Mouse (Mus musculus) forebrain, embryonic 15.5 days (tissue): ENCODE results near the gene Sdf2. TPM values are rescaled to one million over a fixed set of nuclear protein-coding genes. Genes with fewer than 3 reads are reported as not detected.

Source experiments
- ATAC-seq: fragments of 200-750 bp; cut with Nextera tagmentation; replicated peaks from 2 replicates; pipeline ENCODE4 v1.8.0; 2017; ENCODE audit warnings: mild to moderate bottlenecking, moderate TSS enrichment, moderate library complexity
- H3K27ac ChIP-seq: fragments of 300-500 bp; sonication (generic); replicated peaks from 2 replicates; pipeline ENCODE4 v1.5.1; 2015; ENCODE audit warnings: mild to moderate bottlenecking, inconsistent platforms
- H3K27me3 ChIP-seq: fragments of 300-500 bp; sonication (generic); 2 replicates; pipeline ENCODE4 v1.6.1; 2015; ENCODE audit warnings: inconsistent platforms
- H3K36me3 ChIP-seq: fragments of 300-500 bp; sonication (generic); 2 replicates; pipeline ENCODE4 v1.6.1; 2015; ENCODE audit warnings: mild to moderate bottlenecking, inconsistent platforms
- H3K4me1 ChIP-seq: fragments of 300-500 bp; sonication (generic); 2 replicates; pipeline ENCODE4 v1.6.1; 2015; ENCODE audit warnings: inconsistent platforms
- H3K4me2 ChIP-seq: fragments of 300-500 bp; sonication (generic); replicated peaks from 2 replicates; pipeline ENCODE4 v1.6.1; 2015; ENCODE audit warnings: mild to moderate bottlenecking, inconsistent platforms
- H3K4me3 ChIP-seq: fragments of 300-500 bp; sonication (generic); 2 replicates; pipeline ENCODE4 v1.5.1; 2015; ENCODE audit warnings: mild to moderate bottlenecking, inconsistent platforms
- H3K9ac ChIP-seq: fragments of 300-500 bp; sonication (generic); replicated peaks from 2 replicates; pipeline ENCODE4 v1.6.1; 2015; ENCODE audit warnings: mild to moderate bottlenecking, inconsistent platforms
- H3K9me3 ChIP-seq: fragments of 300-500 bp; sonication (generic); 2 replicates; pipeline ENCODE4 v1.6.1; 2016; ENCODE audit warnings: inconsistent platforms
- WGBS: fragments of 180-500 bp; shearing (Covaris S2); methylation state at CpG from one replicate; pipeline ENCODE4 v1.1.7; 2015; ENCODE audit warnings: mixed read lengths; 5-methylcytosine and 5-hydroxymethylcytosine counted together
- polyA plus RNA-seq: library from polyadenylated mRNA; unstranded; fragments of >200 nt; fragmentation: Nextera tagmentation; extraction: Ambion mirVana; gene quantifications from 2 replicates; pipeline ENCODE4 v1.2.1, GENCODE M21; 2015

Sdf2 gene
- polyA plus RNA-seq, 1 experiment from 2014 or later = 69.4 TPM

- Histone ChIP-seq H3K4me2 (no peak overlapping the region), H3K9ac (no peak overlapping the region), H3K4me3 (no peak overlapping the region), H3K36me3 (peaks cover 79% of the 10 kb centered on the region), H3K27me3 (no peaks in the 10 kb centered on the region), H3K9me3 (no peaks in the 10 kb centered on the region), H3K27ac (no peak overlapping the region), H3K4me1 (no peaks in the 10 kb centered on the region)
- ATAC-seq = no peak
- 93% methylated on average over 6 of the region's 6 CpGs for WGBS
Observed at GRCm38 (mm10) chr11:78231518-78231917, 14.0 kb upstream of the Sdf2 start.

GRCm38 (mm10) chr11:78240193-78240857, 5.2 kb upstream of the Sdf2 start:
- Histone ChIP-seq H3K9me3 (no peaks in the 10 kb centered on the region), H3K4me2 (no peak overlapping the region), H3K9ac (no peak overlapping the region), H3K4me3 (no peak overlapping the region), H3K4me1 (peaks cover 23% of the 10 kb centered on the region), H3K36me3 (peaks cover 26% of the 10 kb centered on the region), H3K27ac (no peak overlapping the region), H3K27me3 (no peaks in the 10 kb centered on the region)
- no peak for ATAC-seq
- WGBS = 89% methylated on average over 9 of the region's 9 CpGs

GRCm38 (mm10) chr11:78245261-78245626, 302 bp upstream of the Sdf2 start:
- no peak for ATAC-seq
- peak overlapping the region; percentile 98 for H3K27ac ChIP-seq
- H3K36me3 ChIP-seq = peaks cover 10% of the 10 kb centered on the region
- no peaks in the 10 kb centered on the region for H3K27me3 ChIP-seq
- H3K4me2 ChIP-seq = peak overlapping the region; percentile 76
- 2% methylated on average over 19 of the region's 19 CpGs for WGBS
- H3K4me1 ChIP-seq = peaks cover 46% of the 10 kb centered on the region
- H3K4me3 ChIP-seq = peak overlapping the region; percentile 69
- H3K9ac ChIP-seq = peak overlapping the region; percentile 74
- no peaks in the 10 kb centered on the region for H3K9me3 ChIP-seq

DNA sequence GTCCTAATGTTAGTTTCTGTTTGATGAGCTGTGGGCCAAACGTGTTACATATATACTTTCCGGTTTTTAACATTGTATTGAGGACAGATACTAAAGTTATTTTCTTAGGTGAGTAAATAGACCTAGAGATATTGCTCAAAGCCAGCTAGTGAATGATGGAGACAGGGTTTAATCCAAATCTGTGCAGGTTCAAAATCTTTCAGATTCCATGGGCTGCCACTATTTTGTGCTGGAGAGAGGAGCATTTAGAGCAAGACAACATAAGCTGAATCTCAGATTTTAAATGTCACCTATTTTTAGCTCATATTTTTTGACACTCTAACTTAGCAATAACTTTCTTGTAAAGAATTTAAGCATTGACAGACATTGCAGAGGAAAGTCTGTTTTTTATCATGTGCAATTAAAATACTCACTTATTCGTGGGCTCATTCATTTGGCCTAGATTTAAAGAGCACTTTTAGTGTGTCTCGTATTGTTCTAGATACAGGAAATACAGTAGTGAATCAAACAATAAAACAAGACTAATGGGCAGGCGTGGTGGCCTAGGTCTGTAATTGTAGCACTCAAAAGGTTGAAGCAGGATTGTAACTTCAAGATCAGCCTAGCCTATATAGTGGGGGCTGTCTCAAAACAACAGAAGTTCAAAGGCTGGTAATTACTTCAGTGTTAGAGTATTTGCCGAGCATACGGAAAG, 919 bp downstream of the Sdf2 start:
- peak overlapping the region; percentile 74 for H3K9ac ChIP-seq
- 54% methylated on average over 7 of the region's 7 CpGs for WGBS
- H3K27ac ChIP-seq = peak overlapping the region; percentile 98

DNA sequence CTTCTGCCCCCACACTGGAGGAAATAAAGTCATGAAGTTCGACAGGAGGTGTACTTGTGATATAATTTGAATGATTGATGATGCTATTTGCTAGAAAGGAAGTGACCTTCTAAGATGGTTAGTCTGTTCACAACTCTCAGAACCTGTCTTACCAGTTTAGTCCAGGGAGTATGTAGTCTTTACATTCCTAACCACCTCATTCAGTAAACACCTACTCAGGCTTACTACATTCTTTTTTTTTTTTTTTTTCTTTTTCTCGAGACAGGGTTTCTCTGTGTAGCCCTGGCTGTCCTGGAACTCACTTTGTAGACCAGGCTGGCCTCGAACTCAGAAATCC, 1.4 kb downstream of the Sdf2 start:
- peak overlapping the region; percentile 76; the same call in 1 of the 2 replicates for H3K4me2 ChIP-seq
- H3K27me3 ChIP-seq = no peaks in the 10 kb centered on the region
- no peak overlapping the region for H3K27ac ChIP-seq
- H3K36me3 ChIP-seq = peaks cover 17% of the 10 kb centered on the region; the same call in 1 of the 2 replicates
- ATAC-seq = no peak
- no peaks in the 10 kb centered on the region for H3K9me3 ChIP-seq
- H3K4me1 ChIP-seq = peaks cover 46% of the 10 kb centered on the region
- no peak overlapping the region for H3K9ac ChIP-seq
- 70% methylated on average over 3 of the region's 3 CpGs for WGBS
- 0 out of 2 replicates have a peak overlapping the region, but pooled peaks have one; percentile 69 for H3K4me3 ChIP-seq

More for the DNA sequence above, 919 bp downstream of the Sdf2 start:
- Histone ChIP-seq H3K4me2 (peak overlapping the region; percentile 76), H3K27me3 (no peaks in the 10 kb centered on the region), H3K36me3 (peaks cover 13% of the 10 kb centered on the region; the same call in 1 of the 2 replicates), H3K9me3 (no peaks in the 10 kb centered on the region), H3K4me3 (peak overlapping the region; percentile 69), H3K4me1 (peaks cover 46% of the 10 kb centered on the region)
- no peak for ATAC-seq

- H3K27ac ChIP-seq = no peak overlapping the region
- no peak overlapping the region for H3K9ac ChIP-seq
- no peak for ATAC-seq
Observed at GRCm38 (mm10) chr11:78247727-78248140, 2.2 kb downstream of the Sdf2 start.

DNA sequence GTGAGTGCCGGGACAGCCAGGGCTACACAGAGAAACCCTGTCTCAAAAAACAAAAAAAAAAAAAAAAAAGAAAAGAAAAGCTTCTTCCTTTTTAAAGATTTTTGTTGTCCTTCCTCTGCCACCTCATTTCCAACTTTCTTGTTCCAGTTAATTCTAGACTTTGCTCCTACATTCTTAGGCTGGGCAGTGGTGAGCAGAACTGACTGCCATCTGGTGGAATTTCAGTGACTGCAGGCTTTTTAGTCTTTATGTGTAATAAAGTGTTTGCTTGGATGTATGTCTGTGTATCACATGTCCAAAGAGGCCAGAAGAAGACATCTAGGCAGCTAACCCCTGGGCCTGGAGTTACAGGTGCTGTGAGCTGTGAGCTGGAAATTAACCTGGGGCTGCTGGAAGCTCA, 11.1 kb downstream of the Sdf2 start:
- WGBS = 90% methylated on average over 1 of the region's 1 CpGs
- Histone ChIP-seq H3K9me3 (no peaks in the 10 kb centered on the region), H3K4me3 (no peak overlapping the region), H3K4me1 (no peaks in the 10 kb centered on the region), H3K27me3 (no peaks in the 10 kb centered on the region), H3K27ac (no peak overlapping the region), H3K4me2 (no peak overlapping the region), H3K36me3 (peaks cover 35% of the 10 kb centered on the region), H3K9ac (no peak overlapping the region)
- ATAC-seq = no peak

More at GRCm38 (mm10) chr11:78247727-78248140, 2.2 kb downstream of the Sdf2 start:
- Histone ChIP-seq H3K4me3 (no peak overlapping the region), H3K9me3 (no peaks in the 10 kb centered on the region), H3K27me3 (no peaks in the 10 kb centered on the region), H3K4me2 (no peak overlapping the region), H3K36me3 (peaks cover 23% of the 10 kb centered on the region), H3K4me1 (peaks cover 45% of the 10 kb centered on the region)
- WGBS = 54% methylated on average over 4 of the region's 4 CpGs

DNA sequence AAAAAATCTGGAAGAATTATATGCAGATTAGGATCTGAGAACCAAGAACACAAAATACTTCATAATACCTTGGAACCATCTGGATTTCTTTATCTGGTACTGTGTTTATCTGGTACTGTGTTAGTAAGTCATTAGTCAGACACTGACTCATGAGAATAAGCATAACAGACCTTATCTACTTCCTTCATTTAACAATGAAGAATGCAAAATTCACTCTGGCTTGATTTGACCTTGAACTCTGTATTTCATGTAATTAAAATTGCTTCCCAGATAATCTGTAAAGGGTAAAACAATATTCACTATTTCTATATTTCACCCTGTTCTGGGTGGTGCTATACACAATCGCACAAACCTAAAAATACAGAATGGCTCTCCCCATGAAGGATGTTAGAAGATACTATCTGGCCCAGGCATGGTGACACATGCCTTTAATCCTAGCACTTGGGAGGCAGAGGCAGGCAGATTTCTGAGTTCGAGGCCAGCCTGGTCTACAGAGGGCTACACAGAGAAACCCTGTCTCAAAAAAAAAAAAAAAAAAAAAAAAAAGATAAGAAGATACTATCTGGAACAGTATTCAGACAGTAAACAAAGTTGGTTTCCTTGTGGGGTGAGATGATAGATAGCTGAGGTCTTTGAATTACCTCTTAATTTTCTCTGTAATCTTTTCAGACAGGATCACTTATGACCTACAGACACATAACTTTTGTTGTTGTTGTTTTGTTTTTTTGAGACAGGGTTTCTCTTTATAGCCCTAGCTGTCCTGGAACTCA, 15.1 kb downstream of the Sdf2 start:
- H3K9ac ChIP-seq = no peak overlapping the region
- H3K4me3 ChIP-seq = peak overlapping the region; percentile 97
- no peaks in the 10 kb centered on the region for H3K9me3 ChIP-seq
- H3K36me3 ChIP-seq = peaks cover 24% of the 10 kb centered on the region
- no peak for ATAC-seq
- H3K4me2 ChIP-seq = peak overlapping the region; percentile 85
- no peaks in the 10 kb centered on the region for H3K27me3 ChIP-seq
- no peak overlapping the region; the same call in 1 of the 2 replicates for H3K27ac ChIP-seq
- peaks cover 11% of the 10 kb centered on the region for H3K4me1 ChIP-seq
- 98% methylated on average over 2 of the region's 2 CpGs for WGBS

DNA sequence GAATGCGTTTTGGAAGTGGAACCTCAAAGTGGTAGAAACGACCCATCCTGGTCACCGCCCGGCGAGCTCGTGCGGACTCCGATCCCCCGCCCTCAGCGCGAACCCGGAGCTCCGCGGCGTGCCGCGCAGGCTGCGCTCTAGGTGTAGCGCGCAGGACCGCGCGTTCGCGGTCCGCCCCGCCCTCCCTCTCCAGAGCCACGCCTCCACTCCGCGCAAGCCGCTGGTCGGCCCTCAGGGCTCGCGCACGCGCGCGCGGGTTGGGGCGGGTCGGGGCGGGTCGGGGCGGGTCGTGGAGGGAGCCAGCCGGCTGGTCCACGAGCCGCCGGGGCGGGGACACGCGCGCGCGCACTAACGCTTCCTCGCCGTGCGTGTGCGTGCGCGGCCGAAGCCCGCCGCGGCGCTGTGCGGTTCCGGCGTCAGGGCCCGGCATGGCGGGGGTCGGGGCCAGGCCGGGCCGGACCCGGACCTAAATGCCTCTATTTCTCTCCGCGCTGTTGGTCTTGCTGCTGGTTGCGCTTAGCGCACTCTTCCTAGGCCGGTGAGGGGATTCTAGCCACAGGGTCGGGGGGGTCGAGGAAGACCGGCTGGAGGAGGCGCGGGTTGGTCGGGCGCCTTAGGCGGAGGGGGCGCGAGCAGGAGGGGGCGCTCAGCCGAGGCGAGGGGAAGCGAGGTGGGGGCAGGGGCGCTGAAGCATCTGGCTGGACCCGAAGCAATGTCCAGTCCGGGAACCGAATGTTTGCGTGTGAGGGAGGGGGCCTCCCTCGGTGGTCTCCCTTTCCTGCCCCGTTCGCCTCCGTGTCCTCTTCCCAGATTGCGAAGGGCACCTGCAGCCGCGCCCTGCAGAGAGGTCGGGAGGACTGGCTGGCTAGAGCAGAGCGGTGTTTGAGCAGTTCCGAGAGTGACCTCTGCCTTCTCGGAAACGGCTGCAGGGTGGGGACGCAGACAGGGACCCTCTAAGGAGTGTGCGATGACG, 16.1 kb downstream of the Sdf2 start, which contains the start of gene 2610507B11Rik:
2610507B11Rik (plus strand) TSS at position 373 of the 973 bp plus-strand sequence.
- WGBS = under 1% methylated on average over 111 of the region's 115 CpGs
- H3K9me3 ChIP-seq = no peaks in the 10 kb centered on the region
- peak; percentile 98 for ATAC-seq
- peaks cover 11% of the 10 kb centered on the region for H3K4me1 ChIP-seq
- no peaks in the 10 kb centered on the region for H3K27me3 ChIP-seq
- H3K27ac ChIP-seq = peak within 1 kb of the TSS; percentile 88
- peaks cover 28% of the 10 kb centered on the region for H3K36me3 ChIP-seq
- peak within 1 kb of the TSS; percentile 85 for H3K4me2 ChIP-seq
- peak within 1 kb of the TSS; percentile 97 for H3K4me3 ChIP-seq
- H3K9ac ChIP-seq = peak within 1 kb of the TSS; percentile 91

DNA sequence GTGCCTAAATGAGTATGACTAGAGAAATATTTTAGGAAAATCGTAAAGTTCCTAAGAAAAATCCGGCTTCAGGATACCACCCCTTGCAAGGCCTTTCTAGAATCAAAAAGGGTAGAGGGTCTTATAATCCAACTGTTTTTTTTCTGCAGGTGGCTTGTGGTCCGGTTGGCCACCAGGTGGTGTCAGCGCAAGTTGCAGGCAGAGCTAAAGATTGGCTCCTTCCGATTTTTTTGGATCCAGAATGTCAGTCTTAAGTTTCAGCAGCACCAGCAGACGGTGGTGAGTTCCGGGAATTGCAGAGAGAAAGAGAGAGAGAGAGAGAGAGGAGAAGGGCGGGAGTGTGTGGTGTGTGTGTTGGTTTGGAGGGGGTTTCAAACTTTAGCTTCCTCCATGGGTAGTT, 17.0 kb downstream of the Sdf2 start:
- no peak for ATAC-seq

GRCm38 (mm10) chr11:78265571-78265970, 20.0 kb downstream of the Sdf2 start:
- Histone ChIP-seq H3K9me3 (no peaks in the 10 kb centered on the region), H3K4me2 (no peak overlapping the region), H3K4me1 (peaks cover 11% of the 10 kb centered on the region), H3K27me3 (no peaks in the 10 kb centered on the region), H3K4me3 (no peak overlapping the region), H3K9ac (no peak overlapping the region), H3K36me3 (peaks cover 63% of the 10 kb centered on the region), H3K27ac (no peak overlapping the region)
- ATAC-seq = no peak
- WGBS = 92% methylated on average over 6 of the region's 6 CpGs

More for the DNA sequence above, 17.0 kb downstream of the Sdf2 start:
- peak overlapping the region; percentile 97 for H3K4me3 ChIP-seq
- H3K4me2 ChIP-seq = peak overlapping the region; percentile 85
- 3% methylated on average over 8 of the region's 8 CpGs for WGBS
- H3K27ac ChIP-seq = peak overlapping the region; percentile 88
- peaks cover 36% of the 10 kb centered on the region for H3K36me3 ChIP-seq
- H3K27me3 ChIP-seq = no peaks in the 10 kb centered on the region
- peak overlapping the region; percentile 91; the same call in 1 of the 2 replicates for H3K9ac ChIP-seq
- peaks cover 11% of the 10 kb centered on the region for H3K4me1 ChIP-seq
- no peaks in the 10 kb centered on the region for H3K9me3 ChIP-seq
